Mouse (Mus musculus): ENCODE data around the gene Cep164. TPM values are rescaled to one million over a fixed set of nuclear protein-coding genes. Genes with fewer than 3 reads are reported as not detected.
"Not testable (repeated sequence)": the region's sequence is repeated elsewhere in the genome, so short reads cannot be mapped to it uniquely, and the experiment has no call there.

The Cep164 gene
- polyA plus RNA-seq, 1 experiment from 2014 or later, result 27.5 TPM

DNA sequence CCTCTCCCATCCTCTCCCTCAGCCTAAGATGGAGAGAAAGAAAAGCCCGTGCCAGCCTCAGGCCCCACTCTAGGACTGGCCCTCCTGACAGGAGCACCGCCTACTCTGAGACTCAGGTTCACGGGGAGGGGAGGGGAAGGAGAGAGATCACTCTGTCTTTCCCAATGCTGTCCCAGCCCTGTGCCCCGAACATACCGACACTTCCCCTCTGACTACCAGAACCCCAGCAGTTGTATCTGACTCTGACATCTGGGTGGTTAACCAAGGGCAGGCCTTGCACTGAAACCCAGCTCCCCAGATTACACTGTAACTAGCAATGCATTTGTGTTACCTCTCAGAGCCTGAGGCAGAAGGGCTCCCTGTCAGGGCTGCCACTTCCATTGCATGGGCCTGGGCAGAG, 40.1 kb downstream of the Cep164 start:
- no peak for DNase-seq (ENCODE audit: low spot score)
- Histone ChIP-seq H3K27ac (ENCODE audit: low read depth) (no peak overlapping the region), H3K9me3 (ENCODE audit: control insufficient read depth, low read length) (no peaks in the 10 kb centered on the region), H3K4me1 (replicated peaks; ENCODE audit: control insufficient read depth, insufficient read depth, low read length) (0 out of 2 replicates have a peak, but pooled peaks cover 8% of the 10 kb centered on the region), H3K4me3 (ENCODE audit: low read depth, low read length) (no peak overlapping the region), H3K27me3 (replicated peaks; ENCODE audit: control insufficient read depth, insufficient read depth, low read length) (no peaks in the 10 kb centered on the region), H3K4me2 (ENCODE audit: low read length) (no peak overlapping the region), H3K36me3 (ENCODE audit: control insufficient read depth, insufficient read depth, low read length) (peaks cover 16% of the 10 kb centered on the region), H3K9ac (ENCODE audit: low read length) (no peak overlapping the region)
- WGBS, result 55% methylated on average over 5 of the region's 5 CpGs
- no peak for ATAC-seq (replicated peaks; ENCODE audit: low FRiP score, low TSS enrichment, low read depth)

DNA sequence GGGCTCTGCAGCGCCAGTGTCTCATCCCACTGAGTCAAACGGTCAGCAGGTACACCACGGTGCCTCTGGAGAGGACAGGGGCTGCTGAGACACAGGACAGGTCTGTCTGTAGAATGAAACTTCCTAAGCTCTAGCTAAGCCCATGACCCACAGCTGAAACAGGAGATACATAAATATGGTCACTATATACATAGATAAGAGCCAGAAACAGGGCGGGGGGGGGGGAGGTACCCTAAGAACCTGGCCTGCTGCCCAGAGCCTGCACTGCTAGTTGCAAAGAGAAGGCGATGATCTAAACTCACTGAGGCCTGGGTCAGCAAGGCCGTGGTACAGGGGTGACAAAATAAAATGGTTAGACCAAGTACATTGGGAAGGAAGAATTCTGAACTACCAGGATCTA, 40.9 kb downstream of the Cep164 start:
- Histone ChIP-seq H3K4me1 (replicated peaks; ENCODE audit: control insufficient read depth, insufficient read depth, low read length) (0 out of 2 replicates have a peak, but pooled peaks cover 8% of the 10 kb centered on the region), H3K36me3 (ENCODE audit: control insufficient read depth, insufficient read depth, low read length) (peaks cover 11% of the 10 kb centered on the region), H3K27ac (ENCODE audit: low read depth) (no peak overlapping the region), H3K9ac (ENCODE audit: low read length) (no peak overlapping the region), H3K4me3 (ENCODE audit: low read depth, low read length) (no peak overlapping the region), H3K27me3 (replicated peaks; ENCODE audit: control insufficient read depth, insufficient read depth, low read length) (no peaks in the 10 kb centered on the region), H3K4me2 (ENCODE audit: low read length) (no peak overlapping the region), H3K9me3 (ENCODE audit: control insufficient read depth, low read length) (no peaks in the 10 kb centered on the region)
- DNase-seq (ENCODE audit: low spot score) (no peak), ATAC-seq (replicated peaks; ENCODE audit: low FRiP score, low TSS enrichment, low read depth) (no peak)
- 63% methylated on average over 6 of the region's 6 CpGs for WGBS

DNA sequence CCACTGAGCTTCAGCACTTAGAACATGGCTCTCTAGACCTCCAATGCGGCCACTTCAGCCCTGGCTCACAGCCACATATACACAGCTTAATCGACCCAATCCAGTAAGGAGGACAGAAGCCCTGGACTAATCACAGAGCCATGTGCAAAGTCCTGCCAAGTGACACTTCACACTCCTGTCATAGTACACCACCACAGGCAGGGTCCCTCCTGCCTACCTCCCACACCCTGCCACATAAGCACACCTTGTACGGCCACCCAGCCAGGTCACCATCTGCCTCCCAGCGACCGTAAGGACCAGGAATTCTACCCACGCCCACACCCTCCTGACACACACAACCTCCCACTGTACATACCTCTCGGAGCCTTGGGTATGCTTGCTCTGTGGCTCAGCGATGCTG, 41.4 kb downstream of the Cep164 start:
- DNase-seq (ENCODE audit: low spot score) (no peak), ATAC-seq (replicated peaks; ENCODE audit: low FRiP score, low TSS enrichment, low read depth) (no peak)
- H3K27ac ChIP-seq (ENCODE audit: low read depth), result no peak overlapping the region
- H3K9ac ChIP-seq (ENCODE audit: low read length), result no peak overlapping the region
- H3K4me2 ChIP-seq (ENCODE audit: low read length), result no peak overlapping the region
- H3K9me3 ChIP-seq (ENCODE audit: control insufficient read depth, low read length), result no peaks in the 10 kb centered on the region
- no peaks in the 10 kb centered on the region for H3K27me3 ChIP-seq (replicated peaks; ENCODE audit: control insufficient read depth, insufficient read depth, low read length)
- H3K36me3 ChIP-seq (ENCODE audit: control insufficient read depth, insufficient read depth, low read length), result peaks cover 10% of the 10 kb centered on the region; the same call in 1 of the 2 replicates
- 0 out of 2 replicates have a peak, but pooled peaks cover 8% of the 10 kb centered on the region for H3K4me1 ChIP-seq (replicated peaks; ENCODE audit: control insufficient read depth, insufficient read depth, low read length)
- H3K4me3 ChIP-seq (ENCODE audit: low read depth, low read length), result no peak overlapping the region
- 86% methylated on average over 8 of the region's 8 CpGs for whole genome bisulfite sequencing

DNA sequence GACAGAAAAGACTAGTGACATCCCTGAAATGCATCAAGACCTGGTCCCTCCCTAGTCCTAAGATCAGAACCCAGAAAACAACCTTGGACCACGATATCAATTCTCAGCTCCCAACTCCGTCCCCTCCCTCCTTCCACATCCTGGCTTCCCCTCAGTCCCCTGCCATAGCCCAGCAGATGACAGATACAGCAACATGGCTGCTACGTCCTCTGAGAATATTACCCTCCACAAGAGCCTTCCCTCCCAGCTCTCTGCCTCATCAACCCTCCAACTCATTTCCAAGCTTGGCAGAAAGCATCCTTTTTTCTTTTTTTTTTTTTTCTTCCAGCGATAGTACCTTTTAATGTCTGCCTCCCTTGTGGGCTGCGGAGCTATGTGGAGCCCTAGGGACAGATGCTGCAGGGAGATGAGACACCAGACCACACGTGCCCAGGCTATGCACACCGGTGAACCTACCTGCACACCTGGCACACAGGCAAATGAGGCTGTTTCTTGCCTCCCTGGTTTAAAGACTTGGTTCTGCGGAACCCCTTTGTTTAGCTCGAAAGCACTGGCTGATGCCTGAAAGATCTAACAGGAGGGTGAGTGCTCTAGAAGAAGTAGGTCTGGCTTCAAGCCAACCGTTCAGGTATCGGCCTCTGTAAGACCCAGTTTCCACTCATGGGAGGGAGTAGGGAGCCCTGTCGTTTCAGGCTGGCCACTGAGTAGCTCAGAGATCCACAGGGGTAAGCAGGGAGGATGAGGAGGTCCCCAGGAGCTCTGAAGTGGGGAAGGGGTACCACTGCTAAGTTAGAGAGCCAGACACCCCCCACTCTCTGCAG, 45.0 kb downstream of the Cep164 start:
- Histone ChIP-seq H3K27me3 (replicated peaks; ENCODE audit: control insufficient read depth, insufficient read depth, low read length) (no peaks in the 10 kb centered on the region), H3K27ac (ENCODE audit: low read depth) (no peak overlapping the region), H3K4me1 (replicated peaks; ENCODE audit: control insufficient read depth, insufficient read depth, low read length) (0 out of 2 replicates have a peak, but pooled peaks cover 8% of the 10 kb centered on the region), H3K4me3 (ENCODE audit: low read depth, low read length) (no peak overlapping the region), H3K36me3 (ENCODE audit: control insufficient read depth, insufficient read depth, low read length) (peaks cover 22% of the 10 kb centered on the region), H3K4me2 (ENCODE audit: low read length) (no peak overlapping the region), H3K9ac (ENCODE audit: low read length) (no peak overlapping the region), H3K9me3 (ENCODE audit: control insufficient read depth, low read length) (no peaks in the 10 kb centered on the region)
- ATAC-seq (replicated peaks; ENCODE audit: low FRiP score, low TSS enrichment, low read depth) (no peak), DNase-seq (ENCODE audit: low spot score) (no peak)
- WGBS, result 84% methylated on average over 12 of the region's 12 CpGs

DNA sequence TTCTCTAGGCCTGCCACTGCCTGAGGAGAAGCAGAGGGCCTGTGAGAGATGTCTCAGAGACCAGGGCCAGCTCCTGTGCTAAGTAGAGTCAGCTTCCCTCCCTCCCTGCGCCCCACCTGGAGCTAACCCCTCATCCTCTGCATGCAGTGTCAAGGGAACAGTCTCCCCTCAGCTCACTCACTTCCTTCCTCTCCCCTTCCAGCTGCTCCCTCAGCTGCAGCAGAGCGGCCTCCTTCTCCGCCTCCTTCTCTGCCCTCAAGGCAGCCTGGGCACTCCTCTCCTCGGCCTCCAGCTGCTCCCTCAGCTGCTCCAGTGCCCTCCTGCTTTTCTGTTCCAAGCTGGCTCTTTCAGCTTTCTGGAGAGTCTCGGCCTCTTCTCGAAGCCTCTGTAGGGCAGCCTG, 49.3 kb downstream of the Cep164 start:
- H3K4me1 ChIP-seq (replicated peaks; ENCODE audit: control insufficient read depth, insufficient read depth, low read length), result no peaks in the 10 kb centered on the region
- peaks cover 48% of the 10 kb centered on the region for H3K36me3 ChIP-seq (ENCODE audit: control insufficient read depth, insufficient read depth, low read length)
- no peak overlapping the region for H3K9ac ChIP-seq (ENCODE audit: low read length)
- H3K4me3 ChIP-seq (ENCODE audit: low read depth, low read length), result no peak overlapping the region
- 79% methylated on average over 6 of the region's 6 CpGs for WGBS
- no peak overlapping the region for H3K27ac ChIP-seq (ENCODE audit: low read depth)
- DNase-seq (ENCODE audit: low spot score) (no peak), ATAC-seq (replicated peaks; ENCODE audit: low FRiP score, low TSS enrichment, low read depth) (no peak)
- no peak overlapping the region for H3K4me2 ChIP-seq (ENCODE audit: low read length)
- H3K27me3 ChIP-seq (replicated peaks; ENCODE audit: control insufficient read depth, insufficient read depth, low read length), result no peaks in the 10 kb centered on the region
- H3K9me3 ChIP-seq (ENCODE audit: control insufficient read depth, low read length), result no peaks in the 10 kb centered on the region

DNA sequence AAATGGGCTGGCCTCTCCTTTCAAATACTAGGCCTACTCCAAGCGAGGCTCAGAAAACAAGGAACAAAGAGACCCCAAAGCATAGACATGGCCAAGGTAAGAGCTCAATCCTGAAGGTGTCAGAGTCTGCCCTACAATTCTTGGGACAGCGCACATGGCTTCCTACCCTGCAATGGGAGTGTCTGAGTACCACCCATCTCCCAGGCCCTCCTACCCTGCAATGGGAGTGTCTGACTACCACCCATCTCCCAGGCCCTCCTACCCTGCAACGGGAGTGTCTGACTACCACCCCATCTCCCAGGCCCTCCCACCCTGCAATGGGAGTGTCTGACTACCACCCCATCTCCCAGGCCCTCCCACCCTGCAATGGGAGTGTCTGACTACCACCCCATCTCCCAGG, 52.3 kb downstream of the Cep164 start:
- H3K36me3 ChIP-seq (ENCODE audit: control insufficient read depth, insufficient read depth, low read length), result peaks cover 74% of the 10 kb centered on the region
- H3K9ac ChIP-seq (ENCODE audit: low read length); H3K27me3 ChIP-seq (replicated peaks; ENCODE audit: control insufficient read depth, insufficient read depth, low read length); H3K27ac ChIP-seq (ENCODE audit: low read depth); DNase-seq (ENCODE audit: low spot score); H3K4me3 ChIP-seq (ENCODE audit: low read depth, low read length); ATAC-seq (replicated peaks; ENCODE audit: low FRiP score, low TSS enrichment, low read depth); H3K4me1 ChIP-seq (replicated peaks; ENCODE audit: control insufficient read depth, insufficient read depth, low read length); H3K4me2 ChIP-seq (ENCODE audit: low read length); H3K9me3 ChIP-seq (ENCODE audit: control insufficient read depth, low read length): not testable (repeated sequence)
- WGBS, result 71% methylated on average over 3 of the region's 3 CpGs

DNA sequence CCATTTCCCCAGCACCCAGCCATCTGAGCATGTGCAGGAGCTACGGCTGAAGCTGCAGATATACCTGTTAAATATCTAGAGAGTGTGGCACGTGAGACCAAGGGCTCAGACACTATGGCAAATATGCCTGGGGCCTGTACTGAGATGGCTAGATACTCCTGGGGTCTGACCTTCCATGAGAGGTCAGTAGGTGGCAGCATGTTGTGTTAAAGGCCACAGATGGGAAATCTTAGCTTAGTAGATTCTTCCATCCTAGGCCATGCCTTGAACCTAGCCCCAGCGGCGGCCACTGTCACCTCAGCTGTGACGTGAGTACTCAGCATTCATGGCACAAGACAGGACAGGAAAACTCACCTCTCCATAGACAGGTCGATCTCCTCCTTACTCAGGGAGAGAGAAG, 54.4 kb downstream of the Cep164 start:
- Histone ChIP-seq H3K27ac (ENCODE audit: low read depth) (no peak overlapping the region), H3K27me3 (replicated peaks; ENCODE audit: control insufficient read depth, insufficient read depth, low read length) (no peaks in the 10 kb centered on the region), H3K4me2 (ENCODE audit: low read length) (no peak overlapping the region), H3K9ac (ENCODE audit: low read length) (no peak overlapping the region), H3K9me3 (ENCODE audit: control insufficient read depth, low read length) (no peaks in the 10 kb centered on the region), H3K4me3 (ENCODE audit: low read depth, low read length) (no peak overlapping the region), H3K36me3 (ENCODE audit: control insufficient read depth, insufficient read depth, low read length) (peaks cover 80% of the 10 kb centered on the region), H3K4me1 (replicated peaks; ENCODE audit: control insufficient read depth, insufficient read depth, low read length) (no peaks in the 10 kb centered on the region)
- 88% methylated on average over 6 of the region's 6 CpGs for WGBS
- DNase-seq (ENCODE audit: low spot score), result no peak
- no peak for ATAC-seq (replicated peaks; ENCODE audit: low FRiP score, low TSS enrichment, low read depth)

DNA sequence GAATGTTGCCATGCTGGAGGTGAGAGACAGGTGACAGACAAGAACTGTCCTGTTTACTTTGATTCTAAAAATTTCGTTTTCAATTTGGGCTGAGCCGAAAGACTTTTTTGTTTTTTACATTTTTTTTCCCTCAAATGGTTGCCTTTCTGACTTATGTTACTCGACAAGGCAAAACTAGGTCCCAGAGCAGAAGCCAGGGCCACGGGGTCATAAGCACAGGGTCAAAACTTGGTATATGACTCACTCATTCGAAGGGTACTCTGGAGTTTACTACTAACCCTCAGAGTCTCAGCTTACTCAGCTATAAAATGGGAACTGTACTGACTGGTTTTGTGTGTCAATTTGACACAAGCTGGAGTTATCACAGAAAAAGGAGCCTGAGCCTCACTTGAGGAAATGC, 58.9 kb downstream of the Cep164 start:
- Histone ChIP-seq H3K27me3 (replicated peaks; ENCODE audit: control insufficient read depth, insufficient read depth, low read length) (no peaks in the 10 kb centered on the region), H3K4me1 (replicated peaks; ENCODE audit: control insufficient read depth, insufficient read depth, low read length) (no peaks in the 10 kb centered on the region), H3K4me3 (ENCODE audit: low read depth, low read length) (no peak overlapping the region), H3K9me3 (ENCODE audit: control insufficient read depth, low read length) (no peaks in the 10 kb centered on the region), H3K36me3 (ENCODE audit: control insufficient read depth, insufficient read depth, low read length) (peaks cover 57% of the 10 kb centered on the region), H3K4me2 (ENCODE audit: low read length) (no peak overlapping the region), H3K9ac (ENCODE audit: low read length) (no peak overlapping the region), H3K27ac (ENCODE audit: low read depth) (no peak overlapping the region)
- DNase-seq (ENCODE audit: low spot score) (no peak), ATAC-seq (replicated peaks; ENCODE audit: low FRiP score, low TSS enrichment, low read depth) (no peak)
- 92% methylated on average over 5 of the region's 5 CpGs for whole genome bisulfite sequencing

DNA sequence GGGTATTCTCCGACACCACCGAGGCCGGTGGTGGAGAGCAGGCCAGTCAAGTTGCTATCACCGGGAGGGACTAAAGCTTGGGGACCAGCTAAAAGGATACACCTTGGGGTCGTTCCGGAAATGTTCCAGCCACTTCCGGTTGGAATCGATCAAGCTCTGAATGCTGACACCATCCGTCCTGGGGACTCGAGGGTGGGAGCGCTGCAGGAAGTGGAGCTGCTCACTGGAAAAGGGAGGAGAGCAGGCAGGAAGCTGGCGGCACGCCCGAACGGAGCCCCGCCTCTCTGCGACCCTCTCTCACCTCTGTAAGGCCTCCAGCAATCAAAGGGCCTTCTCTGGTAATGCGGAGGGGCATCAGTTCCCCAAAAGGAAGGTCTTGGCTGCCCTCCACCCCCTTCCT, 60.1 kb downstream of the Cep164 start:
- no peak for ATAC-seq (replicated peaks; ENCODE audit: low FRiP score, low TSS enrichment, low read depth)
- no peak overlapping the region for H3K4me2 ChIP-seq (ENCODE audit: low read length)
- H3K4me3 ChIP-seq (ENCODE audit: low read depth, low read length), result no peak overlapping the region
- no peaks in the 10 kb centered on the region for H3K27me3 ChIP-seq (replicated peaks; ENCODE audit: control insufficient read depth, insufficient read depth, low read length)
- no peak overlapping the region for H3K9ac ChIP-seq (ENCODE audit: low read length)
- H3K9me3 ChIP-seq (ENCODE audit: control insufficient read depth, low read length), result no peaks in the 10 kb centered on the region
- no peaks in the 10 kb centered on the region for H3K4me1 ChIP-seq (replicated peaks; ENCODE audit: control insufficient read depth, insufficient read depth, low read length)
- 74% methylated on average over 18 of the region's 18 CpGs for WGBS
- H3K36me3 ChIP-seq (ENCODE audit: control insufficient read depth, insufficient read depth, low read length), result peaks cover 45% of the 10 kb centered on the region
- no peak overlapping the region for H3K27ac ChIP-seq (ENCODE audit: low read depth)
- no peak for DNase-seq (ENCODE audit: low spot score)
